Mouse (Mus musculus) right cerebral cortex, postnatal 14 days (tissue): ENCODE measurements at regions not wholly inside any gene's neighbourhood (a gene's known extent, or its start where the extent isn't known, plus 50 kb on each side); places are given as distances from the start of the nearest gene placed in this dataset.

Experiments used
- DNase-seq: peaks from one replicate; pipeline ENCODE4 v3.0.0; 2022

- DNase-seq: no peak
Measured at GRCm38 (mm10) chr12:106426631-106427030, 416.6 kb downstream of the Vrk1 start.

- no peak for DNase-seq
Measured at GRCm38 (mm10) chr12:106429991-106430390, 420.0 kb downstream of the Vrk1 start.

GRCm38 (mm10) chr12:106445151-106445550 is 435.1 kb downstream of the Vrk1 start:
- no peak for DNase-seq

- DNase-seq: no peak
Measured at GRCm38 (mm10) chr12:106445976-106446375, 435.9 kb downstream of the Vrk1 start.

GRCm38 (mm10) chr12:106446876-106447532 is 437.0 kb downstream of the Vrk1 start:
- no peak for DNase-seq

GRCm38 (mm10) chr12:106448551-106448950 is 438.5 kb downstream of the Vrk1 start:
- DNase-seq: no peak

GRCm38 (mm10) chr12:106453491-106453890 is 443.5 kb downstream of the Vrk1 start:
- no peak for DNase-seq

GRCm38 (mm10) chr12:106458215-106458614 is 448.2 kb downstream of the Vrk1 start:
- DNase-seq: no peak

- DNase-seq: no peak
Measured at GRCm38 (mm10) chr12:106460650-106461049, 450.6 kb downstream of the Vrk1 start.

GRCm38 (mm10) chr12:106462281-106462680 is 452.3 kb downstream of the Vrk1 start:
- no peak for DNase-seq

GRCm38 (mm10) chr12:106464701-106465100 is 454.7 kb downstream of the Vrk1 start:
- DNase-seq: no peak

GRCm38 (mm10) chr12:106468173-106468860 is 458.3 kb downstream of the Vrk1 start:
- DNase-seq: no peak

- peak; percentile 54 for DNase-seq
Measured at GRCm38 (mm10) chr12:106474501-106475165, 464.6 kb downstream of the Vrk1 start.

GRCm38 (mm10) chr12:106475486-106476050 is 465.5 kb downstream of the Vrk1 start:
- no peak for DNase-seq

GRCm38 (mm10) chr12:106477040-106477665 is 467.1 kb downstream of the Vrk1 start:
- DNase-seq: no peak

- DNase-seq: no peak
Measured at GRCm38 (mm10) chr12:106477731-106478130, 467.7 kb downstream of the Vrk1 start.

- DNase-seq: no peak
Measured at GRCm38 (mm10) chr12:106478381-106478781, 468.4 kb downstream of the Vrk1 start.

GRCm38 (mm10) chr12:106479067-106479877 is 469.2 kb downstream of the Vrk1 start:
- DNase-seq: no peak

GRCm38 (mm10) chr12:106479878-106480194 is 469.8 kb downstream of the Vrk1 start:
- DNase-seq: no peak

GRCm38 (mm10) chr12:106480281-106481060 is 470.4 kb downstream of the Vrk1 start:
- DNase-seq: no peak

GRCm38 (mm10) chr12:106501622-106502327 is 491.7 kb downstream of the Vrk1 start:
- no peak for DNase-seq
